Mouse (Mus musculus) left cerebral cortex, adult 11 months (tissue): ENCODE measurements around the gene Tfb2m.

Experiments
- DNase-seq: peaks from one replicate; pipeline ENCODE4 v3.0.0; 2022; ENCODE audit warnings: low spot score

Gene Tfb2m

GRCm38 (mm10) chr1:179556921-179557320 is 10.9 kb upstream of the Tfb2m start:
- no peak for DNase-seq

DNA sequence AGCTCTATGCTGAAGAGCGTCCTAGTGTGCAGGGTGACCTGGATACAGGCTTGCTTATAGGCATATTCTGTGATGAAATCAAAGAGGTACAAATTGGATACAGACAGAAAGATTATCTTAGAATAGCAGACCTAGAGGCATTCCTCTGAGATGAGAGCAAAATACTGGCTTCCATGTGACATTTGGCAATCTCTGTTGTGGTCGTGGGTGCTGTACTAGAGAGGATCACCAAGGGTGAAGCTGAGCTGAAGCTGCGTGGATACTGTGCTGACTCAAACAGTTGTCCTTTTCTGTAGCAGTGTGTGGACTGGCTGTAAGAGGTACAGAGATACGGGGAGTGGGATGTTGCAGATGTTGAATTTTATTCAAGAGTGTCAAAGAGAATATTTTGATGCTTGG is 7.9 kb upstream of the Tfb2m start:
- no peak for DNase-seq

- DNase-seq = no peak
Observed at GRCm38 (mm10) chr1:179553197-179553948, 7.3 kb upstream of the Tfb2m start.

DNA sequence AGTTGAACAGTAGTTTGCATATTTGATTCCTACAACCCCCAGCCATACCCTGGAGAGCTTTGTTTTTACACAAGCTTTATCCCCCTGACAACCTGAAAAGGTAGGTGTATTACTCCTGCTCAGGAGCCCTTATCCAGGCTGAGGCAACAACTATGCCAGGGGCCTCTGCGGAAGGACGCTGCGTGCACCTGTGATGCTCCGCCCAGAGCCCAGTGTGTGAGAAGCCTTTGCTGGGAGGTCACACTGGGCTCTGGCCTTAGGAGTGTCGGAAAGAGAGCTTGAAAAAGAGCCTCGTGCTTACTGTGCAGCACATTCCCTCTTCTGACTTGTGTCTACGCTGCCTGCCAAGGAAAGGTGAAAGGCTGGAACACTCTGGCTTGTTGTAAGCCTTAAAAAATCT is 6.7 kb upstream of the Tfb2m start:
- DNase-seq = no peak

- no peak for DNase-seq
Observed at GRCm38 (mm10) chr1:179551921-179552320, 5.9 kb upstream of the Tfb2m start.

- no peak for DNase-seq
Observed at GRCm38 (mm10) chr1:179551336-179551735, 5.3 kb upstream of the Tfb2m start.

DNA sequence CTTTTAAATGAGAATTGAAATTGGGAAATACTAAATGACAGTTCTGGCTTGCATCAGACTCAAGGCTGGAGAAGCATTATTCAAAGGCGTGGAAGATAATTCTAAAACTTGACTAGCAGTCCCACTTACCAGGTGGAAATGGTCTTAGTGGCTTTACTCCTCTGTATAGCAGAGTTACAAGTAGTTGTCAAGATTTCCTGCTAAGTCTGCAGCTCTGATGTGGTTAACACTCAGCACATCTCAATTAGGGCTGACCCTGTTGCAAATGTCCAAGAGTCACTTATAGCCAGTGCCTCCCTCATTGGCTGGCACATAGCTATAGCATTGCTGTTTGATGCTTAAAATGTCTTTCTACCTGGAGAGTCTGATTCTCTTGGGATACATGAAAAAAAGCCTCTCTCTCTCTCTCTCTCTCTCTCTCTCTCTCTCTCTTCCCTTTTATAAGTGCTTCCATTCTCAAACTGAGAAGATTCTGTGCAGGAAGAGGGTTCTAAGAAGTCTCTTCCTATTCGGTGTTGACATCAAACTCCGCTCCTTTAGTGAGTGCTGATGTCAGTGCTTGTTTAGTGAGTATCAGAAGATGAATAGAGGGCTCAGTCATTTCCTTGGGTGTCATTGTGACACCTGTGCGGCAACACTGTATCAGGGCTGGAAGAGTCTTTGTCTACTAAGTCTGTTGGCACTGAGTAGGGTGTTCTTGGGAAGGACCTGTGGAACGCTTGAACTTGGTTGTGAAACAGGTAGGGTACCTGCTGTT is 3.1 kb upstream of the Tfb2m start:
- DNase-seq = no peak

GRCm38 (mm10) chr1:179548220-179548619 is 2.2 kb upstream of the Tfb2m start:
- no peak for DNase-seq

DNA sequence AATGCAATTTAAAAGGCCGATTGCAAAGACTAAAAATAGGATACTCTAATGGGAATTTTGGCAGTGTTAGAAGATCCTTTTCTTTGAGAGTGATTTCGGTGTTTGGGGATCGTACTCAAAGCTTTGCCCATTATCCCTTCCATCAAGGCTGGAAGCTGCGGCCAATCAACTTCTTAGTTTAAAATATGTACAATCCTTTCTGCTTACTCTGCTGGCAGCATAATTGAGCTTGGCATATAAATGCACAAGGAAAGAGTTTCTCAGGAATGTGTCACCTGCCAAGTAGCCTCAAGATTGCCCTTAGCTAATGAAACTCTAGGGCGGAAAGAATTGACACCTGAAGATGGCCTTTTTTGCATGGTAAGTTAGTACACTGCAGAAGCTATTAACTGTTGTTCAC is 1.1 kb upstream of the Tfb2m start:
- DNase-seq = no peak

DNA sequence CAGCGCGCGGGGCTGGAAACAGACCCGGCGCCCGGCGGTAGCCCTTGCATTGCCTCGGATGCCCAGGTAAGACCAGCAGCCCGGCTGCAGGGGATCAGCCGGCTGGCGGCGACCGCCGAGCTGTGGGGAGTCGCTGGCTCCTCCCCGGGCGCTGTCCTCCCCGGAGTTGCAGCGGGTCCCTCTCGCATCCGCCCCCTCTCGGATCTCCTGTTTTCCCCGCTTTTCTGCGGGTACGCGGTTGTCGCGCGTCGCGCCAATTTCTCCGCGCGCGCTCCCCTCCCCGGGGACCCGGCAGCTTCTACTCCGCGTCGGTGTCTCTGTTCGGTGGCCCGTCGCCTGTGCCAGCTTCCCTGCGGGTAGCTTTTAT is 467 bp upstream of the Tfb2m start:
- no peak for DNase-seq

DNA sequence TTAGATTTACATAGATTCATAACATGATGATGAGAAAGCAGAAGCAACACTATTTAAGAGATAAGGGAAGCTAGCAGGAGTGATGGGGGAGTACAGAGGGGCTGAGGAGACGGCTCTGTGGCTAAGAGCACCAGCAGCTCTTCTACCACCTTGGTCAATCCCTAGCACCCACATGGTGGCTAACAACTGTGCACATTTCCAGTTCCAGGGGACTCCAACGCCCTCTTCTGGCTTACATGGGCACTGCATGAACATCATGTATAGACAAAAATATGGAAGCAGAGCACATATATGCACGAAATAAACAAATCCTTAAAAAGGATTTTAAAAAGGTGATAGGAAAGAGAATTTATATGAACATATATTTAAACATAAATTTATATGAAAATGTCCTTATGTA is 4.6 kb downstream of the Tfb2m start:
- DNase-seq = no peak

DNA sequence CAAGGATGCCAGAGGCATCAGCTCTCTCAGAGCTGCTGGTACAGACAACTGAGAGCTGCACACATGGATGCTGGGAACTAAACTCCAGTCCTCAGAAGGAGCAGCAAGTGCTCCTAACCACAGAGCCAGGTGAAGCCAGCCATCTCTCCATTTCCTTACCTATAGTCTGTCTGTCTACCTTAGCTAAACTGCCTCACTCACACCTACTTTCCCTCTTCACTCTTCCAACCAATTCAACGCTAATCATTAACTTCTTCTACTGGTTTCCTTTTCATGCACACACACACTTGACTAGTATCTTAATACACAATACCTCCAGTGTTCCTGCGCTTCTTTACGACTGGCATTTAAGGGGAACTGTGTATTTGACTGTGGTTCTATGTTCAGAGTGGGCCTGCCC is 6.2 kb downstream of the Tfb2m start:
- DNase-seq = no peak

GRCm38 (mm10) chr1:179539054-179539453 is 7.0 kb downstream of the Tfb2m start:
- DNase-seq = no peak

DNA sequence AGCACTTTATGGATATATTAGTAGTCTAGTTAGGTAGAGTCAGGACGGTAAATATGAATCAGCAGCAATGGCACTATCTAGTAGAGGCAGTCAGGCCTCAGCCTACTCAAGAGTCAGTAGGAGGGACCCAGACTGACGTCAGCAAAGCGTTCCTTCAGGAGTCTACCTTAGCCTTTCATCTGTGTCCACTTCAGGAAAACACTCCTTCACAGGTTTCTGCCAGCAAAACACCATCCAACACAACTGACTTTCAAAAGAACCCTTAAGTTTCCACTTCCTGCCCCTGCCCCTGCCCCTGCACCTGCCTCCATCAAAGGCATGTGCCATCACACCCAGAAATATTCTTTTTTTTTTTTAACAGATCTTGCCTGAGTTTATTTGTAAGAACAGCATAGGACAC is 26.2 kb downstream of the Tfb2m start:
- no peak for DNase-seq

- DNase-seq = peak; percentile 75
Observed at GRCm38 (mm10) chr1:179517713-179518465, 28.2 kb downstream of the Tfb2m start, which contains the start of gene Smyd3. TSS of gene Smyd3 (minus strand) at chr1:179518041.

DNA sequence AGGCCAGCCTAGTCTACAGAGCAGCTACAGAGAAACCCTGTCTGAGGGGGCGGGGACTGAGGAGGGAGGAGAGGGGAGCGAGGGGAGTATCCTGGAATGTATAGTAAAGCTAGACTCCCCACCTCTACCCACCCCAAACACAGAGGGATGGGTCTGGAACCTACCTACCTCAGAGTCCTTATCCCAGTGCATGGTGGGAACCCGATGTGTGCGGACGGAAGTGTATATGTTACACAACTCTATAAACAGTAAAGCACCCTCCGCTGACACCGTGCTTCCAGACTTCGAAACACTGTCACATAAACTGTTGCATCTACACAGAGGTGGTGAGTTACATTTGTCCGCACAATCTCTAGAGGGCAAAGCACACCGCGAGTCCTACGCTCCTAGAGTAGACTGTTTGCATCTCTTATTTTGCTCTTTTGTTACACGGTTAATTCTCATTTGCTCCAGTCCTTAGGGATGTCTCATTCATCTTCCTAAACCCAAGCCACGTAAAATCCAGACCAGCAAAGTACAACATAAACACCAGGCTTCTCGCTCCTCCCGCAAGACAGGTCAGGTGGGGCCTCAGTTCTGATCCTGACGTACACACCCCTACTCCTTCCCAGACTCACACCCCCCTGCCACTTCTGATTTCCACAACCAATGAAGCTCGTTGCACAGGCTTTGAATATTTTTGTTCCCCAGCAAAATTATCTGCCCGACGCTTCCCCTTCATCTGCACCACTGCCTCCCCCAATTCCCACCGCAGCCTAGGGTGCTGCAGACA is 28.9 kb downstream of the Tfb2m start:
- no peak for DNase-seq

- DNase-seq = no peak
Observed at GRCm38 (mm10) chr1:179511895-179512294, 34.2 kb downstream of the Tfb2m start.

- DNase-seq = no peak
Observed at GRCm38 (mm10) chr1:179510546-179511340, 35.3 kb downstream of the Tfb2m start.

DNA sequence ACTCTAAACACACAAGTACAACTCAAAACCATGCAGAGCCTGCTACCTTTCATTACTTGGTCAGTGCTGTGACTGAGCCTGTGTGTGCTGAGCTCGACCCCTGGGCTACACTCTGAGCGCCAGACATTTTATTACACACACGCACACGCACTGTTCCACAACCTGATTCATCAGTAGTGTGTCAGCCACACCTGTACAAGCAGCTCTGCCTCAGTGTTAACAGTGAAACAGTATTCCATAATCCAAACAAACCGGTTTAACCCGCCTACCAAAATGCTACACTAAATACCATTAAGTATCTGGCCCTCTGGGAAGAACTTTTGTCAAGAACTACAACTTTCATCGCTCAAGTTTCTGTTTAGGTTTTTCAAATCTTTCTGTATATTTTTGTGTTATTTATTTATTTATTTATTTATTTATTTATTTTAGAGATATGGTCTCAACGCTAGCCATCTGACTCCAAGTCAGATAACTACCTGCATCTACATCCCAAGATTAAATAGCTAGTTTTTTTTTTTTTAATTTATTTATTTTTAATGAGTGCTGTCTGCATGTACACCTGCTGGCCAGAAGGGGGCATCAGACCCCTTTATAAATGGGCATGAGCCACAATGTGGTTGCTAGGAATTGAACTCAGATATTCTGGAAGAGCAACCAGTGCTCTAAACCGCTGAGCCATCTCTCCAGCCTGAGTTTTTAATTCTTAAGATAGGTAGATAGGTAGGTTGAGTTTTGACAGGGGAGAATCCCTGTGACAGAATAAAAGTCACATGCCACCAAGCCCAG is 39.3 kb downstream of the Tfb2m start:
- DNase-seq = no peak

DNA sequence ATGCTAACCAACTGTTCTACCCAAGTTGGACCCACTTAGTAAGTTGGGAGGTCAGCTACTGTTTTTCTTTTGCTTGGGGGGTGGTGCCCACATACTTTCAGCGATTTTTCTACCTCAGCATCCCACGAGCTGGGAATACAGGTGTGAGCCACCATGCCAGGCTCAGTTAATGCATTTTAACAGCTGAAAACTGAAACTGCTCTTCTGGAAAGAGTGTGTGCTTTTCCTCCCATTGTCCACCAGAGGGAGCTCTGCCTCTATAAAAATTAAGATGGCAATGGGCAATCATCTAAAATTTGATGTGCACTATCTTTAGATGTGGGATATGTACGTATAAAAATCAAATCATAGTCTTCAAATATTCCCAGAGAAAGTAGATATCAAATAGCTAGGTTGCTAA is 43.5 kb downstream of the Tfb2m start:
- DNase-seq = no peak

DNA sequence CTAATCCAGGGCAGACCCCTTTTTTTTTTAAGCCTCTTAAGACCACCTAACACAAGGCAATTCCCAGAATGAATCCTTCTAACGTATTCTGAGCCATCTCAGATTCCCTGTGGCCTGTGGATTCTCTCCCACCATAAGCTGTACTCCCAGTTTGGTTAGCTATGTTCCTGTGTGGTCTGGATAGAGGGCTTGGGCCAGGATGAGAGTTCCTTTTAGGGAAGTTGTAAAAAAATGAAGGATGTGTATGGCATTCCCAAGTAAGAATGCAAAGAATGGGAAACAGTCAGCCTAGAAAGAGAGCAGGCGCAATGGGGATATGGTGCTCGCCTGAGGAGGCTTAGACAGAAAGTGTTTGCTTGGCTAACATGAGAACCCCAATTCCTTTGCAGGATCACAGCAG is 46.8 kb downstream of the Tfb2m start:
- no peak for DNase-seq
